Mouse (Mus musculus): ENCODE results near the gene Stag1.

DNA sequence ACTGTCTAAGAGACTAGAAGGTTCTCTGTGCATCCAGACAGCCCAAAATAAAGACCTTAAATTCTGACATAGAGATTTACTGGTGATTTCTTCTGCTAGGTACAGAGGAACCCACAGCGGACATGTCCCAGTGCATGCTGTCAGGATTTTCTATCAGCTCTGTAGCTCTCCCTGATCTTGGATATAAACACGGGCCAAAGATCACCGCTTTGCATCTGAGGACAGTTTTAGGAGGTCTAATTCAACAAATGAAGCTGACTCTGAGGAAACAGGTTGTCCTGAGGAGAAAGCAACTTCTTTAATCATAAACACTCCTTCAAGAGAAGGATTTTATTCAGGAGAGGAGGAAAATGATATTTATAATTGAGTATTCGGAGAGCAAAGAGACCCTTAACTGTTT lies 13.6 kb upstream of the Stag1 start:
- TF ChIP-seq CTCF (IDR thresholded peaks at IDR 0.05; ENCODE audit: insufficient read depth, low read length) (no peak), POLR2A (IDR thresholded peaks at IDR 0.05; ENCODE audit: borderline replicate concordance, extremely low read depth, low read depth, low read length) (no peak)
